Mouse (Mus musculus) forebrain, postnatal 0 days (tissue): ENCODE data around the gene Ddx23. TPM values are rescaled to one million over a fixed set of nuclear protein-coding genes. Genes with fewer than 3 reads are reported as not detected.

Experiments
- ATAC-seq: fragments of 200-750 bp; cut with Nextera tagmentation; 2 replicates; pipeline ENCODE4 v1.8.0; 2017; ENCODE audit warnings: mild to moderate bottlenecking, moderate library complexity
- DNase-seq: peaks from one replicate; pipeline ENCODE4 v3.0.0-alpha.2; 2015
- H3K27ac ChIP-seq: fragments of 300-500 bp; sonication (generic); 2 replicates; pipeline ENCODE4 v1.5.1; 2014; ENCODE audit warnings: low read depth, mild to moderate bottlenecking, antibody characterized with exemption, low read length, moderate library complexity, mixed read lengths
- H3K27me3 ChIP-seq: fragments of 300-500 bp; sonication (generic); 2 replicates; pipeline ENCODE4 v1.6.1; 2014; ENCODE audit warnings: mild to moderate bottlenecking, low read length, mixed read lengths; ENCODE audit not compliant: insufficient read depth
- H3K36me3 ChIP-seq: fragments of 300-500 bp; sonication (generic); 2 replicates; pipeline ENCODE4 v1.6.1; 2014; ENCODE audit warnings: mild to moderate bottlenecking, moderate library complexity; ENCODE audit not compliant: insufficient read depth
- H3K4me1 ChIP-seq: fragments of 300-500 bp; sonication (generic); 2 replicates; pipeline ENCODE4 v1.6.1; 2014; ENCODE audit warnings: antibody characterized with exemption; ENCODE audit not compliant: insufficient read depth
- H3K4me2 ChIP-seq: fragments of 300-500 bp; sonication (generic); 2 replicates; pipeline ENCODE4 v1.6.1; 2014; ENCODE audit warnings: low read depth, mild to moderate bottlenecking, moderate library complexity
- H3K4me3 ChIP-seq: fragments of 300-500 bp; sonication (generic); 2 replicates; pipeline ENCODE4 v1.5.1; 2014; ENCODE audit warnings: low read depth, low read length, mixed read lengths
- H3K9ac ChIP-seq: fragments of 300-500 bp; sonication (generic); 2 replicates; pipeline ENCODE4 v1.6.1; 2014; ENCODE audit warnings: mild to moderate bottlenecking
- H3K9me3 ChIP-seq: fragments of 300-500 bp; sonication (generic); 2 replicates; pipeline ENCODE4 v1.6.1; 2016; ENCODE audit warnings: low read length
- CTCF ChIP-seq: sonication (generic); IDR thresholded peaks from 2 replicates; pipeline ENCODE4 v1.5.1; 2016; ENCODE audit warnings: antibody characterized with exemption, control low read depth, low read depth
- WGBS: fragments of 180-500 bp; shearing (Covaris S2); extraction: QIAGEN DNeasy Blood & Tissue Kit; methylation state at CpG from one replicate; pipeline ENCODE4 v1.1.7; 2014; 5-methylcytosine and 5-hydroxymethylcytosine counted together
- polyA plus RNA-seq: library from polyadenylated mRNA; unstranded; fragments of >200 nt; fragmentation: Nextera tagmentation; extraction: Ambion mirVana; gene quantifications from 2 replicates; pipeline ENCODE4 v1.2.1, GENCODE M21; 2015
- total RNA-seq: library from RNA; depleted of rRNA; stranded (reverse); fragments of >200 nt; gene quantifications from 2 replicates; pipeline ENCODE4 v1.2.3, GENCODE M21; 2014

Ddx23 gene
- total and polyA plus RNA-seq, 2 experiments from 2014 or later, result 13.8 to 70.6 TPM

DNA sequence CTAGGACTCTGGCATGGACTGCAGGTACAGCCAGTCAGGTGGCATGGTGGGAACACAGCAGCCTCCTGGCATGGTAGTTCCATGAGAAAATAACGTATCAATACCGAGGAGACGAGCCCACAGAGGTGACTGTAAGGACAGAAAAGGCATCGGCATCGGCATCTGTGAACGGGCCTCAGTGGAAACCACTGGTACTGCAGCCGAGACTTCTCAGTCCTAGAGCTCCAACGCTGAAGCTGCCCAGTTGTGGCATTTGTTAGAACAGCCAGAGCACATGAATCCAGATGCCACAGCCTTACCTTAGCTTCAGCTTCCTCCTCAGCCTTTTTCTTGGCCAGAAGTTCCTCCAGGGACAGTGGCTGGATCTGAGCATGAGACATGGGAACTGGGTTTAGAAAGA is 10.5 kb downstream of the Ddx23 start:
- ATAC-seq (no peak), DNase-seq (no peak)
- H3K4me2 ChIP-seq, result no peak overlapping the region
- no peak for TF ChIP-seq CTCF
- H3K27ac ChIP-seq, result no peak overlapping the region
- no peaks in the 10 kb centered on the region for H3K27me3 ChIP-seq
- no peaks in the 10 kb centered on the region for H3K9me3 ChIP-seq
- H3K36me3 ChIP-seq, result peaks cover 93% of the 10 kb centered on the region
- no peaks in the 10 kb centered on the region for H3K4me1 ChIP-seq
- H3K9ac ChIP-seq, result no peak overlapping the region
- H3K4me3 ChIP-seq, result no peak overlapping the region
- WGBS, result 91% methylated on average over 8 of the region's 8 CpGs

DNA sequence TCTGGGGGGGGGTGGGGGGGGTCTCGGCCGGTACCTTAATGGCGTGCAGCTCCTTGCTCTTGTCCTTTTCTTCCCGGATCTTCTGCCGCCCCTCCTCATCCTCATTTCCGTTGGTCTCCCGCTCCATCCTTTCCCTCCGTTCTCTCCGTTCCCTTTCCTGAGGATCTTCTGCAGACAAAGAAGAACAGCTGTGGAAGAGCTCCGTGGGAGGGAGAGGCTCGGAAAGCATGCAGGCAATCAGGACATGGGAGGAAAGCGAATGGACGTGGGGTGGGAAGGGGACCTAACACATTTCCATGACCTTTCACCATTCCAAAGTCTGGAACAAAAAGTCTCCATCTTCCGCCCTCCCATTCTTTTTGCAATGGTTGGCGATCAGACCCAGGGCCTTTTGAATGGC is 11.3 kb downstream of the Ddx23 start:
- H3K27me3 ChIP-seq, result no peaks in the 10 kb centered on the region
- no peak for TF ChIP-seq CTCF
- WGBS, result 91% methylated on average over 15 of the region's 15 CpGs

DNA sequence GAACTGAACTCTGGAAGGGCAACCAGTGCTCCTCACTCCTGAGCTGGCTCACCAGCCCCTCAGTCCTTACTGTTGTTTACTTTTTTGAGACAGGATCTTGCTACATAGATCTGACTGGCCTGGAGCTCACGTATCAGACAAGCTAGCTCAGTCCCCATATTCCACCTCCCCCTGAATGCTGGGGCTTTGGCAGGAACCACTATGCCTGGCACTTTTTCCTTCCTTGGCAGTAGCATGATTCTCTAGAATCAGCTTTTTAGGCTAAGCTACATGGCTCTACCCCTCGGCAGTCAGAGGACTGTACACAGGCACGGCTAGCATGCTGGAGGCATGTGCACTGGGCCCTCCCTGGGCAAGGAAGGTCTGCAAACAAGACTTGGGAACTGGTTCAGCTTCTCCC is 14.6 kb downstream of the Ddx23 start:
- H3K4me3 ChIP-seq, result no peak overlapping the region
- peaks cover 98% of the 10 kb centered on the region for H3K36me3 ChIP-seq
- no peaks in the 10 kb centered on the region for H3K27me3 ChIP-seq
- DNase-seq (peak; percentile 49), ATAC-seq (peak; percentile 24; the same call in 1 of the 2 replicates)
- no peak overlapping the region for H3K27ac ChIP-seq
- no peak for TF ChIP-seq CTCF
- H3K9me3 ChIP-seq, result no peaks in the 10 kb centered on the region
- H3K9ac ChIP-seq, result no peak overlapping the region
- H3K4me1 ChIP-seq, result no peaks in the 10 kb centered on the region
- 84% methylated on average over 3 of the region's 3 CpGs for WGBS
- no peak overlapping the region for H3K4me2 ChIP-seq

More for the DNA sequence above, 11.3 kb downstream of the Ddx23 start:
- Histone ChIP-seq H3K4me1 (no peaks in the 10 kb centered on the region), H3K36me3 (peaks cover 93% of the 10 kb centered on the region), H3K4me2 (no peak overlapping the region), H3K9me3 (no peaks in the 10 kb centered on the region), H3K27ac (no peak overlapping the region), H3K4me3 (no peak overlapping the region), H3K9ac (no peak overlapping the region)
- DNase-seq (no peak), ATAC-seq (no peak)

DNA sequence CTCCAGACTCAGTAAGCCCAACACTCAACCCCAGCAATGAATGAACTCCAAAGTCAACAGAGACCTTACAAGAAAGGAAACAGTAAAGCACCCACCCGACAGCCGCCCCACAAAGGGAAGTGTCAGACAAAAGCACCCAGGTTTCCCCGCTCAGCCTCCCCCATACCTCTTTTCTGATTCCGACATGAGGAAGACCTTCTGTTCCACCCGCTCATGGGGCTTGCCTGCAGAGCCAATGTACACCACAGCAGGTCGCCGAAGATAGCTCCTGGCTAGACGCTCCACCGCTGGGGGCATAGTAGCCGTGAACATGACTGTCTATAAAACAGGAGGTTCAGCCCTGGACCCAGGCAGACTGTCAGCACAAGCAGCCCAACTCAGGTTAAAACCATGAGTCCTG is 15.4 kb downstream of the Ddx23 start:
- Histone ChIP-seq H3K27ac (peak overlapping the region; percentile 21; the same call in 1 of the 2 replicates), H3K4me1 (no peaks in the 10 kb centered on the region), H3K27me3 (no peaks in the 10 kb centered on the region), H3K4me2 (no peak overlapping the region), H3K9ac (no peak overlapping the region), H3K36me3 (peaks cover 98% of the 10 kb centered on the region), H3K4me3 (no peak overlapping the region), H3K9me3 (no peaks in the 10 kb centered on the region)
- no peak for TF ChIP-seq CTCF
- no peak for ATAC-seq
- no peak for DNase-seq
- 88% methylated on average over 10 of the region's 10 CpGs for WGBS

GRCm38 (mm10) chr15:98646737-98647136 is 16.0 kb downstream of the Ddx23 start:
- Histone ChIP-seq H3K9me3 (no peaks in the 10 kb centered on the region), H3K4me2 (no peak overlapping the region), H3K4me1 (no peaks in the 10 kb centered on the region), H3K27me3 (no peaks in the 10 kb centered on the region), H3K4me3 (no peak overlapping the region), H3K27ac (0 out of 2 replicates have a peak overlapping the region, but pooled peaks have one; percentile 21), H3K36me3 (peaks cover 98% of the 10 kb centered on the region), H3K9ac (no peak overlapping the region)
- ATAC-seq, result no peak; the same call in 1 of the 2 replicates
- TF ChIP-seq CTCF, result no peak
- WGBS, result 77% methylated on average over 8 of the region's 8 CpGs
- no peak for DNase-seq

GRCm38 (mm10) chr15:98645057-98646026 is 17.4 kb downstream of the Ddx23 start:
- Histone ChIP-seq H3K4me3 (no peak overlapping the region), H3K4me1 (no peaks in the 10 kb centered on the region), H3K36me3 (peaks cover 98% of the 10 kb centered on the region), H3K27me3 (no peaks in the 10 kb centered on the region), H3K9ac (no peak overlapping the region), H3K4me2 (no peak overlapping the region), H3K9me3 (no peaks in the 10 kb centered on the region), H3K27ac (no peak overlapping the region)
- TF ChIP-seq CTCF, result no peak
- no peak for DNase-seq
- WGBS, result 88% methylated on average over 24 of the region's 24 CpGs
- no peak for ATAC-seq

DNA sequence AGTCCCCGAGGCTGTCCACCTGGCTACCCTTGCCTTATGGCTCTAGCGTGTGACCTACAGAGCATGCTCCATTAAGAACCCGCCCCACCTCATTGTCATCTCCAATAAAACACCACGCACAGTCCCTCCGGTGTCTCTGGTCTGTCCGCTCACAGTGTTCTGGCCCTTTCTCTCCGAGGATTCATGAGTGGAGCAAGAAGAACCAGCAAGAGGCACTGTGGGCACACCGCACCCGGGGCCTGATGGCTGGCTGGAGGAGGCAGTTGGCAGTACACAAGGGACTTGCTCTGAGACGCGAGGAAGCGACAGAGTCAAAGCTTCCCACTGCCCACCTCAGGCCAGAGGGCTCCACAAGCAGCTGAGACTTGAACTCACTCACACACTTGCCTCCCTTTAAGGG is 18.3 kb downstream of the Ddx23 start:
- WGBS, result 87% methylated on average over 12 of the region's 12 CpGs
- no peak for ATAC-seq
- no peaks in the 10 kb centered on the region for H3K9me3 ChIP-seq
- H3K27me3 ChIP-seq, result no peaks in the 10 kb centered on the region
- H3K4me1 ChIP-seq, result no peaks in the 10 kb centered on the region
- H3K9ac ChIP-seq, result no peak overlapping the region
- TF ChIP-seq CTCF, result no peak
- DNase-seq, result no peak
- peaks cover 98% of the 10 kb centered on the region for H3K36me3 ChIP-seq
- H3K27ac ChIP-seq, result no peak overlapping the region
- no peak overlapping the region for H3K4me2 ChIP-seq
- H3K4me3 ChIP-seq, result no peak overlapping the region
